Mouse (Mus musculus) stomach, postnatal 0 days (tissue): ENCODE data around the gene Spopl. TPM values are rescaled to one million over a fixed set of nuclear protein-coding genes. Genes with fewer than 3 reads are reported as not detected.

Source experiments
- ATAC-seq: fragments of 200-750 bp; cut with Nextera tagmentation; 2 replicates; pipeline ENCODE4 v1.8.0; 2017; ENCODE audit not compliant: low FRiP score, low TSS enrichment
- DNase-seq: peaks from one replicate; pipeline ENCODE4 v3.0.0-alpha.2; 2016; ENCODE audit warnings: low spot score
- H3K27ac ChIP-seq: fragments of 300-500 bp; sonication (generic); replicated peaks from 2 replicates; pipeline ENCODE4 v1.5.1; 2014; ENCODE audit warnings: mild to moderate bottlenecking, control low read depth
- H3K27me3 ChIP-seq: fragments of 300-500 bp; sonication (generic); 2 replicates; pipeline ENCODE4 v1.6.1; 2014; ENCODE audit warnings: low read length; ENCODE audit not compliant: control insufficient read depth, insufficient read depth
- H3K36me3 ChIP-seq: fragments of 300-500 bp; sonication (generic); 2 replicates; pipeline ENCODE4 v1.6.1; 2014; ENCODE audit warnings: low read length, mixed read lengths; ENCODE audit not compliant: control insufficient read depth, insufficient read depth
- H3K4me1 ChIP-seq: fragments of 300-500 bp; sonication (generic); replicated peaks from 2 replicates; pipeline ENCODE4 v1.6.1; 2014; ENCODE audit warnings: antibody characterized with exemption; ENCODE audit not compliant: control insufficient read depth, insufficient read depth
- H3K4me2 ChIP-seq: fragments of 300-500 bp; sonication (generic); replicated peaks from 2 replicates; pipeline ENCODE4 v1.6.1; 2014; ENCODE audit warnings: low read depth, mild to moderate bottlenecking, control low read depth, moderate library complexity
- H3K4me3 ChIP-seq: fragments of 300-500 bp; sonication (generic); 2 replicates; pipeline ENCODE4 v1.5.1; 2014; ENCODE audit warnings: low read depth, low read length, control low read depth
- H3K9ac ChIP-seq: fragments of 300-500 bp; sonication (generic); 2 replicates; pipeline ENCODE4 v1.6.1; 2014; ENCODE audit warnings: mild to moderate bottlenecking, low read length, control low read depth, mixed read lengths
- H3K9me3 ChIP-seq: fragments of 300-500 bp; sonication (generic); 2 replicates; pipeline ENCODE4 v1.6.1; 2016; ENCODE audit warnings: low read length; ENCODE audit not compliant: control insufficient read depth
- CTCF ChIP-seq: IDR thresholded peaks from 2 replicates; pipeline ENCODE4 v1.5.1; 2016; ENCODE audit warnings: antibody characterized with exemption, low read depth, mild to moderate bottlenecking, moderate library complexity
- EP300 ChIP-seq: optimal IDR thresholded peaks from 2 replicates; pipeline ENCODE3; 2016; ENCODE audit warnings: antibody characterized with exemption
- polyA plus RNA-seq: library from polyadenylated mRNA; unstranded; fragments of >200 nt; fragmentation: Nextera tagmentation; extraction: Ambion mirVana; gene quantifications from 2 replicates; pipeline ENCODE4 v1.2.1, GENCODE M21; 2015

Gene Spopl
- polyA plus RNA-seq, 1 experiment from 2014 or later: 6.6 TPM

- H3K4me1 ChIP-seq: no peaks in the 10 kb centered on the region
- H3K36me3 ChIP-seq: no peaks in the 10 kb centered on the region
- H3K27ac ChIP-seq: no peak overlapping the region
- ATAC-seq (no peak), DNase-seq (no peak)
- TF ChIP-seq EP300: no peak
- no peak for TF ChIP-seq CTCF
- H3K4me2 ChIP-seq: no peak overlapping the region
- H3K4me3 ChIP-seq: no peak overlapping the region
- no peak overlapping the region for H3K9ac ChIP-seq
- no peaks in the 10 kb centered on the region for H3K9me3 ChIP-seq
- H3K27me3 ChIP-seq: no peaks in the 10 kb centered on the region
Measured at GRCm38 (mm10) chr2:23457452-23457851, 114.5 kb downstream of the Spopl start.
